Mouse (Mus musculus) Patski (cell line): Measurements from ENCODE around the gene Fam84b. TPM values are rescaled to one million over a fixed set of nuclear protein-coding genes. Genes with fewer than 3 reads are reported as not detected.

Source experiments
- ATAC-seq: fragments of 100-300 bp; one replicate; pipeline ENCODE4 v1.8.0; 2021
- CTCF ChIA-PET: fragments of 350-600 bp; sonication (Branson Sonifier 250); formaldehyde crosslinking; loops from one replicate; lab custom pipeline; 2022; ENCODE audit warnings: inconsistent platforms; lab: Charles Lee
- POLR2A ChIA-PET: fragments of 350-600 bp; sonication (Branson Sonifier 250); formaldehyde crosslinking; loops from one replicate; lab custom pipeline; 2022; ENCODE audit warnings: antibody characterized with exemption, inconsistent platforms; lab: Charles Lee
- DNase-seq: peaks from one replicate; pipeline ENCODE4 v3.0.0-alpha.2; 2011; ENCODE audit warnings: low read depth, low spot score
- H3K27me3 ChIP-seq: fragments of 371-371 bp; one replicate; pipeline ENCODE4 v1.5.1; 2021
- CTCF ChIP-seq: fragments of 100-300 bp; IDR thresholded peaks from one replicate; pipeline ENCODE4 v1.5.1; 2021
- in situ Hi-C: fragments of 300-500 bp; cut with MboI; formaldehyde crosslinking; loops from 3 replicates; pipeline ENCODE4 v1.11.1; 2018; ENCODE audit warnings: low pct_unique_long_range_greater_than_20kb, mixed read lengths
- polyA plus RNA-seq: library from polyadenylated mRNA; unstranded; gene quantifications from one replicate; pipeline ENCODE4 v1.2.3, GENCODE M21; 2021

The Fam84b gene
- polyA plus RNA-seq = 31.9 TPM

DNA sequence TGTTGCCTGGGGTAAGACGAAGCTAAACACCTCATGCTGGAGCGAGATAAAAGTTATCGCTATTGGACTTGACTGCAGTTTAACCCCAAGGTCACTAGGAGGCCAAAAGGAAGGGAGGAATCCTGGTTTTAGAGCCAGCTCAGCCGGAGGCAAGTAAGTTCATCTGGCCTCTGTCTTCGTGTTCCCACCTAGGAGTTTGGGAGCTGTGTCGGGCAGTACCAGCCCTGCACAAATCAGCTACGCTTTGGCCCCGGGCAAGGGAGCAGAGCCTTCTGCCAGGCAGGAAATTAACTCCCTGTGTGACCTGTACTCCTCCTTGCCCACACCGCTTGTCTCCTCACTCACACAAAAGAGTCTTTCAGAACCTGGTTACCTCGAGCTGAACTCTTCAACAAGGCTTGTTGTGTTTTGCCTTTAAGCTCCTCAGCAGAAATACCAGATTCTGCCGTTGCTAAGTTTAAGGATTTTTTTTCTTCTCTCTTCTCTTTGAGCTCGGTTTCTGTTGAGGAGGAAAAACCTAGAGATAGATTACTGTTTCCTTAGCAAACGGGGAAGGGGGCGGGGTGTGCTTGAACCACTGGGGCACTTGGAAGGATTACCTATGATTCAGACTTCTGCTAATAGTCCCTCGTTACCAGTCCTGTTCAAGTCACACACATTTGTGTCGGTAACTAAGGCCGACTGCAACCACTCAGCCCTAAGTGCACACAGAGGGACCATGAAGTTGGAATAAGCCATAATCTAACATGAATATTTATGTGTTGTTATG, at the start of gene Fam84b:
TSS of gene Fam84b (minus strand) at position 548 of the 769 bp plus-strand sequence.
- ChIA-PET CTCF (interaction anchor here (0.7 to 1.2 kb wide), 2 partner anchors 10 to 16 kb away, joined by 4 read pairs; no protein-coding TSS in a partner anchor), POLR2A (no interaction called here)
- DNase-seq = no peak
- H3K27me3 ChIP-seq = no peaks in the 10 kb centered on the region
- no peak for TF ChIP-seq CTCF
- ATAC-seq = no peak
- in situ Hi-C loops = no loop called here

DNA sequence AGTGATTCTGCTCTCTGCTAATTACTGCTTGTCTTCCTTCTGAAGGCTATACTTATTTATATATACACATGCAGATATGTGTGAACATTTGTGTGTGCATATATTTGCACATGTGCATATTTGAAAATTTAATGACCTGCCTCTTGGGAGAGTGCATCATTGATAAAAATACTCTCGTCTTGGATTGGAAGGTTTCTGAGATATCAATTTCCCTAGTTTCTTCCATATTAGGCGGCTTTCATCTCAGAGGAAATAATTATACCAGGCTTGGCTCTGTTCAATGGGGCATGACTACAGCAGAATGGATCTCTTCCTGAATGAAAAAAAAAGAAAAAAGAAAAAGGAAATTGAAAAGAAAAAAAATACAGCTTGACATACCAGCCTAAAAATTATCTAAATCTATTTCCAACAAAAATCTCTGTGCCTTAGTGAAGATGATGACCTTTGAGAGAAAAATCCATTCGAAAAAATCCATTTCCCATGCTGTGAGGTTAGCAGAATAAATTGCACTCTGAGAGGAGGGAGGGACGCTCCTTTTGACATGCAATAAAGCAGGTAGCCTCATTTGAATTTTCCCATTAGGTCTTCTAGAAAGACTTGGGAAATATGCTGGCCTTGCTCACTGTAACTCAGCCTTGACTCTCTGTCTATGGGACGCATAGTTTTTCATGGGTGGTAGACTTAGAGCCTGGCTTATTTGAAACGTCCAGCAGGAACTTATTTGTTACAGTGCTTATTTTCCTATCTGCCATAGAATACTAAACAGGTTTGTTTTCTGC, 44.8 kb upstream of the Fam84b start:
- in situ Hi-C loops = no loop called here
- ChIA-PET POLR2A (no interaction called here), CTCF (no interaction called here)
- DNase-seq (no peak), ATAC-seq (no peak)
- H3K27me3 ChIP-seq = no peaks in the 10 kb centered on the region
- no peak for TF ChIP-seq CTCF

- ChIA-PET CTCF (interaction anchor here (1.0 kb wide), 1 partner anchor 8 kb away, joined by 3 read pairs; no protein-coding TSS in a partner anchor), POLR2A (no interaction called here)
- no peak for TF ChIP-seq CTCF
- ATAC-seq = no peak
- H3K27me3 ChIP-seq = no peaks in the 10 kb centered on the region
- DNase-seq = no peak
- in situ Hi-C loops = no loop called here
Measured at GRCm38 (mm10) chr15:60896040-60896439, 42.5 kb upstream of the Fam84b start.

DNA sequence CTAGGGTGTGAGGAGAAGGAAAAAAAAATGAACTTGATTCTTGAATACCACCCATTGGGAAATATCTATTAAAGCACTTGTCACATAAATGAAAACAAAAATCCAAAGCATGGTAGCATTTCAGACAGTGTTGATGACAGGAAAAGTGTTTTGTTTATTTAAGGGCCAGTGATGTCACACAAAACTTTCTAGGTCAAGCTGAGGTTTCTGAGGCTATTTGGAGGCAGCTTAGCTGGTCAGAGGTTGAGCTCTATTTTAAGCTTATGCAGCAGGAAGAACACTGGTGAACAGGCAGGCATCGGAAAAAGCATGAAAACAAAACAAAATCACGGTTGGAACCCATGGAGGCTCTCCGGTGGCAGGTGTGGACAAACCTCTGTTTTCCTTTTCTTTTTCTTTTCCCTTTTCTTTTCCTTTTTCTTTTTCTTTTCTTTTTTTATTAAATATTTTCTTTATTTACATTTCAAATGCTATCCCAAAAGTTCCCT, 39.4 kb upstream of the Fam84b start:
- ChIA-PET CTCF (interaction anchor here (0.8 kb wide), 1 partner anchor 14 kb away, joined by 3 read pairs; no protein-coding TSS in a partner anchor), POLR2A (no interaction called here)
- DNase-seq (no peak), ATAC-seq (no peak)
- TF ChIP-seq CTCF = no peak
- in situ Hi-C loops = no loop called here
- H3K27me3 ChIP-seq = no peaks in the 10 kb centered on the region

- no peak for TF ChIP-seq CTCF
- CTCF ChIA-PET = no interaction called here
- peaks cover 2% of the 10 kb centered on the region for H3K27me3 ChIP-seq
- no peak for DNase-seq
- in situ Hi-C loops = no loop called here
- POLR2A ChIA-PET = no interaction called here
- no peak for ATAC-seq
Measured at GRCm38 (mm10) chr15:60888724-60889123, 35.1 kb upstream of the Fam84b start.

- POLR2A ChIA-PET = interaction anchor here (0.5 kb wide), 1 partner anchor 60 kb away, joined by 3 read pairs; no protein-coding TSS in a partner anchor
- no peaks in the 10 kb centered on the region for H3K27me3 ChIP-seq
- ATAC-seq (no peak), DNase-seq (no peak)
- TF ChIP-seq CTCF = no peak
- CTCF ChIA-PET = no interaction called here
- in situ Hi-C loops = no loop called here
Measured at GRCm38 (mm10) chr15:60875721-60876120, 22.1 kb upstream of the Fam84b start.

GRCm38 (mm10) chr15:60862417-60862816, 8.8 kb upstream of the Fam84b start:
- DNase-seq (no peak), ATAC-seq (no peak)
- no peak for TF ChIP-seq CTCF
- POLR2A ChIA-PET = no interaction called here
- CTCF ChIA-PET = no interaction called here
- no peaks in the 10 kb centered on the region for H3K27me3 ChIP-seq
- in situ Hi-C loops = no loop called here

GRCm38 (mm10) chr15:60855112-60855511, 1.5 kb upstream of the Fam84b start:
- in situ Hi-C loops = no loop called here
- ChIA-PET POLR2A (no interaction called here), CTCF (interaction anchor here (1.0 to 1.4 kb wide), 3 partner anchors 9 to 13 kb away, joined by 3 to 4 read pairs (median 3); no protein-coding TSS in a partner anchor)
- TF ChIP-seq CTCF = no peak
- no peak for DNase-seq
- no peaks in the 10 kb centered on the region for H3K27me3 ChIP-seq
- ATAC-seq = no peak

DNA sequence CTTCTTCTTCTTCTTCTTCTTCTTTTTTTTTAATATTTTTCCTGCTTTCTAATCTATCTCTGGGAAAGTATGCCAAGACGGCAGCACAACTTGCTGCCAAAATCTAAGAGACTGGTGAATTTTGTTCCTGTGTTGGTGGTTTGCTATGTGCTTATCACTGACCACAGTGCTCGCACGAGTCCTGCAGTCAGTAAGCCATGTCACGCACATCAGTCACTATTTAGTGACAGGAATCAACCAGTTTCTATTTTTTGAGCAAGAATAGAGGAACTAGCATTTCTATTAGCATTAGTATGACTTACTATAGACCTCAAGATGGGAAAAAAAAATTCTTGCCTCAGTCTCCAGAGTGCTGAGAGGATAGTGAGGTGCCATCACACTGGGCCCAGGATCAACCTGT, 573 bp upstream of the Fam84b start:
- in situ Hi-C loops = no loop called here
- ChIA-PET CTCF (interaction anchor here (1.0 kb wide), 1 partner anchor 12 kb away, joined by 3 read pairs; no protein-coding TSS in a partner anchor), POLR2A (no interaction called here)
- H3K27me3 ChIP-seq = no peaks in the 10 kb centered on the region
- no peak for TF ChIP-seq CTCF
- DNase-seq (no peak), ATAC-seq (no peak)

DNA sequence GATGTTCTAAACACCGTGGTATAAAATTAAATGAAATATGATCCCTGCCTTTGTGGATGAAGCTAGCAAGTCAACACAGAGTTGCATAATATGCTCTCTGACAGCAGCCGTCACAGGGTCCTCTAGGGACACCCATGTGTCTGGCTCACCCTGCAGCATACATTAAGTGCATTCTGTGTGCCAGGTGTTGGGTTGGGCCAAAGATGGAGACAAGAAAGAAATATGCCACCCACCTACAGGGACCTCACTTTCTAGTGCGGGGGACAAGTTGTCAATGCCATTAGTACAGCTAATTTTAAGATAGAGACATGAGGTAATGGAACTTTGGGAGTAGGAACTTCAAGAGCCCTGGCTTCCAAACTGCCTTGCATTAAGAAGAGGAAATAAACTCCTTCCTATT, 4.9 kb downstream of the Fam84b start:
- DNase-seq (no peak), ATAC-seq (no peak)
- CTCF ChIA-PET = interaction anchor here (1.2 to 1.6 kb wide), 2 partner anchors 9 to 10 kb away, joined by 3 to 4 read pairs; no protein-coding TSS in a partner anchor
- in situ Hi-C loops = loop anchor here (25.0 kb wide), 2 partner anchors 961 to 1186 kb away; no protein-coding TSS in a partner anchor
- no peak for TF ChIP-seq CTCF
- POLR2A ChIA-PET = interaction anchor here (0.6 kb wide), 1 partner anchor 1058 kb away, joined by 3 read pairs; no protein-coding TSS in a partner anchor
- no peaks in the 10 kb centered on the region for H3K27me3 ChIP-seq
